Mouse (Mus musculus): ENCODE results near the gene Pirt. TPM values are rescaled to one million over a fixed set of nuclear protein-coding genes. Genes with fewer than 3 reads are reported as not detected.
A peak's percentile ranks its signal among the peaks of the same experiment; 100 is the strongest.

Gene Pirt
- polyA plus RNA-seq (2014; fragmentation: Nextera tagmentation; extraction: Ambion mirVana), result 2.6 and 3.0 TPM in 2 replicates

DNA sequence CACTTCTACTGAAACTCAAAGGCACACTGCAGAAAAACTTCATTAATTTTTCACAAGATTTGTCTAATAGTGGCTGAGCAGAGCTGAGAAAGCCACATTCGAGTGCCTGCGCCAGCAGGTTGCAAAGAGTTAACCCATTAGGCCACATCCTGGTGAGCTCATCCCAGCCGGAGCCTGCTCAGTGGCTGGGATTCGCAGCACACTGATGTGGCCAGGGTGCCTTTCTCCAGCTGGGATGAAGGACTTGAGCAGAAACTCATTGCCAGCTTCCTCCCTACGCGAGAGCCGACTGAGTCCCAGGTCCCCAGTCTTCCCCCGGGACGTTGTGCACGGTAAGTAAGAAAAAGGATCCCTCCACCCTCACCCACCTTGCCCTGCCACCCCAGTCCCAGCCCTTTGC is at the start of gene Pirt:
Gene Pirt (plus strand): TSS at position 171 of the 400 bp plus-strand sequence.
- WGBS, result 54% methylated on average over 10 of the region's 10 CpGs

DNA sequence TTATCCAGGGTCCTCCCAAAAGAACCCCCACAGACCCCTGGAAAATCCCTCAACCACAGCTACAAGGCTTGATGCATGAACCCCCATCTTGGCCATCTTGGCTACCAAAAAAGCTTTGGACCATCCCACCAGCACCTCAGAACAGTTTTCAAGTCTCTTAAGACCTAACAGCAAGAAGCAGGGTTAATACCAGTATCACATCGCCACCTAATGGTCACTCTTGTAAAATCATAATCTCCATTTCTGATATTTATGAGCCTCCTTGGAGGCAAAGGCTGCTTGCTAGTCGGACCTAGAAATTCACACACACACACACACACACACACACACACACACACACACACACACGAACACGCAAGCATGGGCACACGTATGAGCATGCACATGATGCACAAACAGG is 40.1 kb upstream of the Pirt start:
- no peak overlapping the region for H3K4me3 ChIP-seq (ENCODE audit: low read depth, low read length)
- H3K9ac ChIP-seq (ENCODE audit: low read length), result no peak overlapping the region
- WGBS, result 19% methylated on average over 5 of the region's 5 CpGs
- DNase-seq (ENCODE audit: low spot score) (peak; percentile 44), ATAC-seq (ENCODE audit: insufficient read depth, low FRiP score, low TSS enrichment) (no peak)
- H3K27ac ChIP-seq (ENCODE audit: low read depth, low read length), result no peak overlapping the region
- H3K36me3 ChIP-seq (ENCODE audit: control insufficient read depth, insufficient read depth, low read length), result no peaks in the 10 kb centered on the region
- H3K27me3 ChIP-seq (ENCODE audit: control insufficient read depth, insufficient read depth, low read length), result no peaks in the 10 kb centered on the region
- H3K9me3 ChIP-seq (ENCODE audit: control insufficient read depth, low read length), result no peaks in the 10 kb centered on the region
- H3K4me2 ChIP-seq (ENCODE audit: low read depth), result no peak overlapping the region
- no peaks in the 10 kb centered on the region for H3K4me1 ChIP-seq (ENCODE audit: control insufficient read depth, insufficient read depth, low read length)

More for the DNA sequence above, at the start of gene Pirt:
- DNase-seq (ENCODE audit: low spot score) (no peak), ATAC-seq (ENCODE audit: insufficient read depth, low FRiP score, low TSS enrichment) (no peak)
- H3K36me3 ChIP-seq (ENCODE audit: control insufficient read depth, insufficient read depth, low read length), result no peaks in the 10 kb centered on the region
- no peaks in the 10 kb centered on the region for H3K27me3 ChIP-seq (ENCODE audit: control insufficient read depth, insufficient read depth, low read length)
- H3K4me2 ChIP-seq (ENCODE audit: low read depth), result no peak within 1 kb of the TSS
- H3K4me3 ChIP-seq (ENCODE audit: low read depth, low read length), result no peak within 1 kb of the TSS
- H3K4me1 ChIP-seq (ENCODE audit: control insufficient read depth, insufficient read depth, low read length), result no peaks in the 10 kb centered on the region
- H3K9ac ChIP-seq (ENCODE audit: low read length), result no peak within 1 kb of the TSS
- H3K27ac ChIP-seq (ENCODE audit: low read depth, low read length), result no peak within 1 kb of the TSS
- no peaks in the 10 kb centered on the region for H3K9me3 ChIP-seq (ENCODE audit: control insufficient read depth, low read length)

- no peak overlapping the region for H3K4me2 ChIP-seq (ENCODE audit: low read depth)
- ATAC-seq (ENCODE audit: insufficient read depth, low FRiP score, low TSS enrichment), result no peak
- H3K27me3 ChIP-seq (ENCODE audit: control insufficient read depth, insufficient read depth, low read length), result no peaks in the 10 kb centered on the region
- H3K36me3 ChIP-seq (ENCODE audit: control insufficient read depth, insufficient read depth, low read length), result no peaks in the 10 kb centered on the region
- no peaks in the 10 kb centered on the region for H3K4me1 ChIP-seq (ENCODE audit: control insufficient read depth, insufficient read depth, low read length)
- H3K27ac ChIP-seq (ENCODE audit: low read depth, low read length), result no peak overlapping the region
- 73% methylated on average over 3 of the region's 3 CpGs for WGBS
- no peak for DNase-seq (ENCODE audit: low spot score)
- no peaks in the 10 kb centered on the region for H3K9me3 ChIP-seq (ENCODE audit: control insufficient read depth, low read length)
- H3K9ac ChIP-seq (ENCODE audit: low read length), result no peak overlapping the region
- H3K4me3 ChIP-seq (ENCODE audit: low read depth, low read length), result no peak overlapping the region
These were observed 38.9 kb upstream of the Pirt start for GRCm38 (mm10) chr11:66872773-66873470.

- Histone ChIP-seq H3K27ac (ENCODE audit: low read depth, low read length) (no peak overlapping the region), H3K27me3 (ENCODE audit: control insufficient read depth, insufficient read depth, low read length) (no peaks in the 10 kb centered on the region), H3K9ac (ENCODE audit: low read length) (no peak overlapping the region), H3K4me2 (ENCODE audit: low read depth) (no peak overlapping the region), H3K4me1 (ENCODE audit: control insufficient read depth, insufficient read depth, low read length) (no peaks in the 10 kb centered on the region), H3K4me3 (ENCODE audit: low read depth, low read length) (no peak overlapping the region), H3K36me3 (ENCODE audit: control insufficient read depth, insufficient read depth, low read length) (no peaks in the 10 kb centered on the region), H3K9me3 (ENCODE audit: control insufficient read depth, low read length) (no peaks in the 10 kb centered on the region)
- 83% methylated on average over 2 of the region's 2 CpGs for WGBS
- ATAC-seq (ENCODE audit: insufficient read depth, low FRiP score, low TSS enrichment) (no peak), DNase-seq (ENCODE audit: low spot score) (no peak)
These were observed 30.5 kb upstream of the Pirt start for GRCm38 (mm10) chr11:66881291-66881690.

- 78% methylated on average over 7 of the region's 7 CpGs for WGBS
- Histone ChIP-seq H3K9ac (ENCODE audit: low read length) (no peak overlapping the region), H3K4me1 (ENCODE audit: control insufficient read depth, insufficient read depth, low read length) (no peaks in the 10 kb centered on the region), H3K36me3 (ENCODE audit: control insufficient read depth, insufficient read depth, low read length) (no peaks in the 10 kb centered on the region), H3K27ac (ENCODE audit: low read depth, low read length) (no peak overlapping the region), H3K4me2 (ENCODE audit: low read depth) (no peak overlapping the region), H3K4me3 (ENCODE audit: low read depth, low read length) (no peak overlapping the region), H3K9me3 (ENCODE audit: control insufficient read depth, low read length) (no peaks in the 10 kb centered on the region), H3K27me3 (ENCODE audit: control insufficient read depth, insufficient read depth, low read length) (no peaks in the 10 kb centered on the region)
- ATAC-seq (ENCODE audit: insufficient read depth, low FRiP score, low TSS enrichment), result no peak
- DNase-seq (ENCODE audit: low spot score), result no peak
These were observed 29.3 kb upstream of the Pirt start for GRCm38 (mm10) chr11:66882224-66883040.

- Histone ChIP-seq H3K4me3 (ENCODE audit: low read depth, low read length) (no peak overlapping the region), H3K4me1 (ENCODE audit: control insufficient read depth, insufficient read depth, low read length) (no peaks in the 10 kb centered on the region), H3K27me3 (ENCODE audit: control insufficient read depth, insufficient read depth, low read length) (no peaks in the 10 kb centered on the region), H3K9me3 (ENCODE audit: control insufficient read depth, low read length) (no peaks in the 10 kb centered on the region), H3K4me2 (ENCODE audit: low read depth) (no peak overlapping the region), H3K36me3 (ENCODE audit: control insufficient read depth, insufficient read depth, low read length) (no peaks in the 10 kb centered on the region), H3K9ac (ENCODE audit: low read length) (no peak overlapping the region), H3K27ac (ENCODE audit: low read depth, low read length) (no peak overlapping the region)
- DNase-seq (ENCODE audit: low spot score) (no peak), ATAC-seq (ENCODE audit: insufficient read depth, low FRiP score, low TSS enrichment) (no peak)
- 67% methylated on average over 3 of the region's 3 CpGs for whole genome bisulfite sequencing
These were observed 19.2 kb upstream of the Pirt start for GRCm38 (mm10) chr11:66892536-66892935.

DNA sequence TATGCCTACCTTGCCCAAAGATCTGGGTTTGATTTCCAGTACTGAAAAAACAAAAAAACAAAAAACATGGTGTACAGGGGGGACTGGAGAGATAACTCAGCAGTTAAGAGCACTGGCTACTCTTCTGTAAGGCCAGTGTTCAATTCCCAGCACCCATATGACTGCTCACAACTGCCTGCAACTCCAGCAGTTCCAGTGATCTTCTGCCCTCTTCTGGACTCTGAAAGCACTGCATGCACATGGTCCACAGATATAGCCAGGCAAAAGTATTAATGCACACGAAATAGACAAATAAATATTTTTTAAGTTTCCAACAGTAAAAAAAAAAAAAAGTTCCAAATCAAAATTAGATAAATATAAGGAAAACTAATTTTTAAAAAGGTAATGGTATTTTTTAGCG is 13.0 kb upstream of the Pirt start:
- H3K36me3 ChIP-seq (ENCODE audit: control insufficient read depth, insufficient read depth, low read length), result no peaks in the 10 kb centered on the region
- no peak for DNase-seq (ENCODE audit: low spot score)
- 82% methylated on average over 2 of the region's 2 CpGs for WGBS
- no peak overlapping the region for H3K4me3 ChIP-seq (ENCODE audit: low read depth, low read length)
- H3K4me2 ChIP-seq (ENCODE audit: low read depth), result no peak overlapping the region
- no peaks in the 10 kb centered on the region for H3K27me3 ChIP-seq (ENCODE audit: control insufficient read depth, insufficient read depth, low read length)
- H3K4me1 ChIP-seq (ENCODE audit: control insufficient read depth, insufficient read depth, low read length), result no peaks in the 10 kb centered on the region
- no peak overlapping the region for H3K9ac ChIP-seq (ENCODE audit: low read length)
- H3K27ac ChIP-seq (ENCODE audit: low read depth, low read length), result no peak overlapping the region
- no peak for ATAC-seq (ENCODE audit: insufficient read depth, low FRiP score, low TSS enrichment)
- no peaks in the 10 kb centered on the region for H3K9me3 ChIP-seq (ENCODE audit: control insufficient read depth, low read length)

DNA sequence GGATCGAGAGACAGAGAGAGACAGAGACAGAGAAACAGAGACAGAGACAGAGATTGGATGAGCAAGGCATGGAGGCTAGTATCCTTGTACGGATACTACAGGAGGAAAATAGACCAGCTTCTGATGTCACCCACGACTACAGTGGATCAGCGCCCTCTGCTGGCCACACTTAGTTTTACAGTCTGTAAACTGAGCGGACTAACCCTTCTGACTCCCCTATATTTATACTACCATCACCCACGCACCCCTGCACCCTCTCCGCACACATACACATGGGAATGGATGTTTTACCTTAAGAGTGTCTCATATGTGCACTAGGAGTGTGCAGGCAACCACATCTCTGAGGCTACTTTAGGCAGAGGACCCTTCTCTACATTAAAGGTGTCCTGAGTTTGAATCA is 12.4 kb upstream of the Pirt start:
- Histone ChIP-seq H3K4me3 (ENCODE audit: low read depth, low read length) (no peak overlapping the region), H3K4me1 (ENCODE audit: control insufficient read depth, insufficient read depth, low read length) (no peaks in the 10 kb centered on the region), H3K9me3 (ENCODE audit: control insufficient read depth, low read length) (no peaks in the 10 kb centered on the region), H3K27ac (ENCODE audit: low read depth, low read length) (no peak overlapping the region), H3K4me2 (ENCODE audit: low read depth) (no peak overlapping the region), H3K27me3 (ENCODE audit: control insufficient read depth, insufficient read depth, low read length) (no peaks in the 10 kb centered on the region), H3K36me3 (ENCODE audit: control insufficient read depth, insufficient read depth, low read length) (no peaks in the 10 kb centered on the region), H3K9ac (ENCODE audit: low read length) (no peak overlapping the region)
- 11% methylated on average over 7 of the region's 7 CpGs for WGBS
- DNase-seq (ENCODE audit: low spot score) (peak; percentile 75), ATAC-seq (ENCODE audit: insufficient read depth, low FRiP score, low TSS enrichment) (peak; percentile 71)

GRCm38 (mm10) chr11:66902801-66903200 is 9.0 kb upstream of the Pirt start:
- Histone ChIP-seq H3K4me2 (ENCODE audit: low read depth) (no peak overlapping the region), H3K27me3 (ENCODE audit: control insufficient read depth, insufficient read depth, low read length) (no peaks in the 10 kb centered on the region), H3K9ac (ENCODE audit: low read length) (no peak overlapping the region), H3K36me3 (ENCODE audit: control insufficient read depth, insufficient read depth, low read length) (no peaks in the 10 kb centered on the region), H3K4me3 (ENCODE audit: low read depth, low read length) (no peak overlapping the region), H3K9me3 (ENCODE audit: control insufficient read depth, low read length) (no peaks in the 10 kb centered on the region), H3K4me1 (ENCODE audit: control insufficient read depth, insufficient read depth, low read length) (no peaks in the 10 kb centered on the region), H3K27ac (ENCODE audit: low read depth, low read length) (no peak overlapping the region)
- no peak for ATAC-seq (ENCODE audit: insufficient read depth, low FRiP score, low TSS enrichment)
- DNase-seq (ENCODE audit: low spot score), result no peak
- WGBS, result 93% methylated on average over 7 of the region's 7 CpGs

All from neural tube, embryonic 11.5 days (tissue).